Mouse (Mus musculus) G1E (cell line): ENCODE results near the gene Vegfb.

Source experiments
- CTCF ChIP-seq: IDR thresholded peaks from 2 replicates; pipeline ENCODE4 v1.5.1; 2012; ENCODE audit warnings: low read depth, low read length, inconsistent platforms, mixed read lengths
- GATA1 ChIP-seq: IDR thresholded peaks from 2 replicates; pipeline ENCODE4 v1.6.1; 2012; ENCODE audit warnings: borderline replicate concordance, low read length, inconsistent platforms, mixed read lengths
- GATA2 ChIP-seq: IDR thresholded peaks from 2 replicates; pipeline ENCODE4 v1.6.1; 2012; ENCODE audit warnings: low read depth, low read length, inconsistent platforms, borderline replicate concordance
- POLR2AphosphoS5 ChIP-seq: IDR thresholded peaks from 2 replicates; pipeline ENCODE4 v1.6.1; 2012; ENCODE audit warnings: low read depth, low read length, inconsistent platforms; ENCODE audit not compliant: insufficient replicate concordance
- TAL1 ChIP-seq: conservative IDR thresholded peaks from 2 replicates; pipeline ENCODE4 v1.6.1; 2012; ENCODE audit warnings: low read depth, low read length, inconsistent platforms, mixed read lengths

DNA sequence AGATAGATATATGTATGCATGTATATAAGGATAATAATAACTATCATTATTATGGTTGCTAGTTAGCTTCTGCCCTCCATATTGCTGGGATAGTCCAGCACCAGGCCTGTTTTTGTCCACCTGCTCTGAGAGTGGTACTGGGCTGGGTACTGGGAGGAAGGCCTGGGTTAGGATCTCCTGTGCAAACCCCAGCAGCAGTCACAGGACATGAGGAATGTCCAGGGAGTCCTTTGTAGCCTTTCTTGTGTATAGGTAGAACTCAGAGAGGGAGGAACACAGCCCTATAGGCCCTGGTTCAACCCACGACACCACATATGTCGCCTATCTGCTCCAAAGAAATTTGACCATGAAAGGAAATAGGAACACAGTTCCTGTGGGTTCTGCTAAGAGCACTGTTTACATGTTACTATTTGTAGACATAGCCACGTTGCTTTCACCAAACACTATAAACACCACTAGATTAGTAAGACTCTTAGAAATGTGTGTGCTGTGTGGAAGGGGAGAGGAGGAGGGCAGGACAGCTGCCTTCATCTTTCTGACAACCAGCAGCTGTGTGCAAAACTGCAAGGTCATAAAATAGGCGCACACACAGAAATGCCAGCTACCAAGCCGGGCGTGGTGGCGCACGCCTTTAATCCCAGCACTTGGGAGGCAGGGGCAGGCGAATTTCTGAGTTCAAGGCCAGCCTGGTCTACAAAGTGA is 19.6 kb upstream of the Vegfb start:
- TF ChIP-seq CTCF = no peak
- TF ChIP-seq GATA1 = no peak
- no peak for TF ChIP-seq TAL1
- no peak for TF ChIP-seq POLR2AphosphoS5
- TF ChIP-seq GATA2 = no peak
